Mouse (Mus musculus): ENCODE measurements around the gene Inpp5k.

DNA sequence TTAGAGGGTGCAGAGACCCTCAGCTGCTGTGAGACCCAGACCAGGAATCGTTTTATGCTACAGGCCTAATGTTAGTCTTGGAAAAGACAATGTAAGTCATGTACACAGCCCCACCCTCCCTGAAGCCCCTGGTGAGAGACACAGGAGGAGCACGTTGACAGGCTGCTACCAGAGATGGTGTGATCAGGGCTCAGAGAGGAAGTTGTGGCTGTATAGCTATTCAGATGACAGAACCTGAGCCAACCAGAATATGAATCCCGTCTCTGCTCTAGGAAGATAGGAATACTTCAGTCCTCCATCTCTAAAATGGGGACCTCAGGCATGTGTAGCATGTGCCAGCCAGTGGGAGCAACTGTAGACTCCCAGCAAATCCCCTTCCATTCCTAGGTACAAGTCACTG lies 37.8 kb downstream of the Inpp5k start:
- TF ChIP-seq CTCF (IDR thresholded peaks at IDR 0.05; ENCODE audit: borderline replicate concordance, insufficient read depth, low read length) (no peak), POLR2A (IDR thresholded peaks at IDR 0.05; ENCODE audit: low read depth, low read length) (no peak)
